Mouse (Mus musculus) kidney, embryonic 15.5 days (tissue): ENCODE results near the gene Gm3159. TPM values are rescaled to one million over a fixed set of nuclear protein-coding genes. Genes with fewer than 3 reads are reported as not detected.
"Not testable (repeated sequence)": the region's sequence is repeated elsewhere in the genome, so short reads cannot be mapped to it uniquely, and the experiment has no call there.

Experiments
- ATAC-seq: fragments of 200-750 bp; cut with Nextera tagmentation; replicated peaks from 2 replicates; pipeline ENCODE4 v1.8.0; 2017; ENCODE audit warnings: moderate TSS enrichment; ENCODE audit not compliant: low FRiP score
- H3K27ac ChIP-seq: fragments of 300-500 bp; sonication (generic); 2 replicates; pipeline ENCODE4 v1.5.1; 2015; ENCODE audit warnings: mild to moderate bottlenecking, inconsistent platforms
- H3K27me3 ChIP-seq: fragments of 300-500 bp; sonication (generic); 2 replicates; pipeline ENCODE4 v1.6.1; 2015; ENCODE audit warnings: inconsistent platforms
- H3K36me3 ChIP-seq: fragments of 300-500 bp; sonication (generic); 2 replicates; pipeline ENCODE4 v1.6.1; 2015; ENCODE audit warnings: inconsistent platforms
- H3K4me1 ChIP-seq: fragments of 300-500 bp; sonication (generic); 2 replicates; pipeline ENCODE4 v1.6.1; 2015; ENCODE audit warnings: inconsistent platforms
- H3K4me2 ChIP-seq: fragments of 300-500 bp; sonication (generic); 2 replicates; pipeline ENCODE4 v1.6.1; 2015; ENCODE audit warnings: moderate library complexity, mild to moderate bottlenecking, inconsistent platforms
- H3K4me3 ChIP-seq: fragments of 300-500 bp; sonication (generic); replicated peaks from 2 replicates; pipeline ENCODE4 v1.5.1; 2015; ENCODE audit warnings: mild to moderate bottlenecking, inconsistent platforms
- H3K9ac ChIP-seq: fragments of 300-500 bp; sonication (generic); 2 replicates; pipeline ENCODE4 v1.6.1; 2015; ENCODE audit warnings: mild to moderate bottlenecking, inconsistent platforms
- H3K9me3 ChIP-seq: fragments of 300-500 bp; sonication (generic); replicated peaks from 2 replicates; pipeline ENCODE4 v1.6.1; 2016; ENCODE audit warnings: inconsistent platforms
- polyA plus RNA-seq: library from polyadenylated mRNA; unstranded; fragments of >200 nt; fragmentation: Nextera tagmentation; extraction: Ambion mirVana; gene quantifications from 2 replicates; pipeline ENCODE4 v1.2.1, GENCODE M21; 2015

Gm3159 gene
- polyA plus RNA-seq, 1 experiment from 2014 or later, result not detected

DNA sequence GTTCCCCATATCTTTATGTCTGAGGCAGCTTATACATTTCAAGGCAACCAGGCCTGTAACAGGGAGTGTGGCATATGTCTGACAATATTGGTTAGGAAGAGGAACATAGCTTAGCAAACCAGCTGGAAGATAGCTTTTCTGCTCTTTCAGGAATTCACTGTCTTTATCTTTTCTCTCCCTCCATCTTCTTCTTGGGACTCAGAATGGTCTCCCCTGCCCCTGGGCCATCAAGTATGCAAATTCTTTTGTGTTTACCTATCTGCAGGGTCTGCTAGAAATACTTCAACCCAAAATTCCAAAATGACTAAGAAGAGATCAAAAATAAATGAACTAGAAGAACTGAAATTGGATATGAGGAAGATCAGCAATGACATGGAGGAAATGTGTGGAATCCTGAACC, 33.4 kb downstream of the Gm3159 start, which contains the start of gene Gm3173:
Gm3173 (plus strand) TSS at position 301 of the 400 bp plus-strand sequence.
- not testable (repeated sequence) for ATAC-seq, H3K4me2 ChIP-seq, H3K36me3 ChIP-seq, H3K4me3 ChIP-seq, H3K27ac ChIP-seq, H3K27me3 ChIP-seq, H3K9me3 ChIP-seq, H3K9ac ChIP-seq, H3K4me1 ChIP-seq

Other genes starting within 250 kb of the Gm3159 start
- gene Gm3127, start 232.5 kb upstream of the Gm3159 start, polyA plus RNA-seq, result not detected in 2 replicates
- gene Gm2974, start 214.9 kb upstream of the Gm3159 start, polyA plus RNA-seq, result 0.18 and 0.45 TPM in 2 replicates
- not detected in 2 replicates for gene Gm3138, start 147.9 kb upstream of the Gm3159 start, polyA plus RNA-seq
- gene Gm3149, start 80.2 kb upstream of the Gm3159 start, polyA plus RNA-seq, result not detected in 2 replicates
- 0.10 TPM in 1 of 2 replicates, not detected in the other for gene 2610042L04Rik, start 62.8 kb upstream of the Gm3159 start, polyA plus RNA-seq
- 0.17 and 0.19 TPM in 2 replicates for gene Gm3164, start 17.9 kb downstream of the Gm3159 start, polyA plus RNA-seq
- gene Gm3173, start 33.5 kb downstream of the Gm3159 start, polyA plus RNA-seq, result not detected in 2 replicates
- not detected in 2 replicates for gene Gm3182, start 84.2 kb downstream of the Gm3159 start, polyA plus RNA-seq
- gene Gm3047, start 157.9 kb downstream of the Gm3159 start, polyA plus RNA-seq, result not detected in 2 replicates
- not detected in 2 replicates for gene Gm8159, start 234.8 kb downstream of the Gm3159 start, polyA plus RNA-seq